Mouse (Mus musculus) heart, postnatal 10 days (tissue): Measurements from ENCODE around the gene Pitpna. TPM values are rescaled to one million over a fixed set of nuclear protein-coding genes. Genes with fewer than 3 reads are reported as not detected.

Experiments used
- DNase-seq, 2 experiments: peaks; one replicate each; pipeline ENCODE4 v3.0.0; 2021
- intact Hi-C: fragments of 180-260 bp; cut with DNase I; formaldehyde crosslinking; loops from one replicate; pipeline ENCODE4 v1.15.1; 2025
- total RNA-seq, 2 experiments: library from RNA; stranded (reverse); gene quantifications; 2 replicates each; pipeline ENCODE4 v1.2.3; 2021

Gene Pitpna
- total RNA-seq, 2 experiments from 2014 or later = 146 to 150 TPM

- DNase-seq = peak in 1 of 2 experiments; percentile 33
- intact Hi-C loops = loop anchor here (1.0 kb wide), 1 partner anchor 24 kb away; no protein-coding TSS in a partner anchor
Measured at GRCm38 (mm10) chr11:75654471-75655390, 66.8 kb downstream of the Pitpna start.

GRCm38 (mm10) chr11:75655621-75656545 lies 68.0 kb downstream of the Pitpna start:
- peak; percentile 88 to 90 for DNase-seq
- intact Hi-C loops = loop anchor here (1.0 kb wide), 1 partner anchor 22 kb away; no protein-coding TSS in a partner anchor

GRCm38 (mm10) chr11:75656621-75657590 lies 69.0 kb downstream of the Pitpna start:
- DNase-seq = peak; percentile 38 to 40
- intact Hi-C loops = no loop called here

- no peak for DNase-seq
- intact Hi-C loops = no loop called here
Measured at GRCm38 (mm10) chr11:75657841-75658240, 69.9 kb downstream of the Pitpna start.

GRCm38 (mm10) chr11:75658311-75658710 lies 70.4 kb downstream of the Pitpna start:
- no peak for DNase-seq
- intact Hi-C loops = no loop called here

GRCm38 (mm10) chr11:75658996-75659750 lies 71.3 kb downstream of the Pitpna start:
- DNase-seq = peak in 1 of 2 experiments; percentile 44
- intact Hi-C loops = no loop called here

- intact Hi-C loops = no loop called here
Measured at GRCm38 (mm10) chr11:75660081-75660590, 72.2 kb downstream of the Pitpna start.

GRCm38 (mm10) chr11:75660941-75661800 lies 73.3 kb downstream of the Pitpna start:
- intact Hi-C loops = no loop called here
- DNase-seq = no peak

More at GRCm38 (mm10) chr11:75660081-75660590, 72.2 kb downstream of the Pitpna start:
- no peak for DNase-seq

GRCm38 (mm10) chr11:75662131-75662530 lies 74.2 kb downstream of the Pitpna start:
- intact Hi-C loops = no loop called here

GRCm38 (mm10) chr11:75666296-75666695 lies 78.4 kb downstream of the Pitpna start:
- no peak for DNase-seq
- intact Hi-C loops = no loop called here

More at GRCm38 (mm10) chr11:75662131-75662530, 74.2 kb downstream of the Pitpna start:
- DNase-seq = no peak

GRCm38 (mm10) chr11:75668621-75669020 lies 80.7 kb downstream of the Pitpna start:
- intact Hi-C loops = no loop called here
- no peak for DNase-seq

- no peak for DNase-seq
- intact Hi-C loops = no loop called here
Measured at GRCm38 (mm10) chr11:75669176-75669852, 81.4 kb downstream of the Pitpna start.

GRCm38 (mm10) chr11:75669853-75670200 lies 81.9 kb downstream of the Pitpna start:
- intact Hi-C loops = no loop called here

GRCm38 (mm10) chr11:75671426-75672180 lies 83.7 kb downstream of the Pitpna start:
- DNase-seq = no peak
- intact Hi-C loops = no loop called here

More at GRCm38 (mm10) chr11:75669853-75670200, 81.9 kb downstream of the Pitpna start:
- DNase-seq = no peak

- intact Hi-C loops = no loop called here
- DNase-seq = no peak
Measured at GRCm38 (mm10) chr11:75673411-75673810, 85.5 kb downstream of the Pitpna start.

- no peak for DNase-seq
- intact Hi-C loops = no loop called here
Measured at GRCm38 (mm10) chr11:75674875-75675274, 87.0 kb downstream of the Pitpna start.
